Mouse (Mus musculus) bone marrow macrophage, adult 2 months (primary cell): ENCODE data around the gene Gm20683.

Source experiments
- CTCF ChIP-seq: IDR thresholded peaks from 2 replicates; pipeline ENCODE4 v1.5.1; 2012; ENCODE audit warnings: low read depth, mild to moderate bottlenecking, low read length, moderate library complexity
- POLR2A ChIP-seq: IDR thresholded peaks from 2 replicates; pipeline ENCODE4 v1.6.1; 2012; ENCODE audit warnings: mild to moderate bottlenecking, low read depth, low read length, borderline replicate concordance

DNA sequence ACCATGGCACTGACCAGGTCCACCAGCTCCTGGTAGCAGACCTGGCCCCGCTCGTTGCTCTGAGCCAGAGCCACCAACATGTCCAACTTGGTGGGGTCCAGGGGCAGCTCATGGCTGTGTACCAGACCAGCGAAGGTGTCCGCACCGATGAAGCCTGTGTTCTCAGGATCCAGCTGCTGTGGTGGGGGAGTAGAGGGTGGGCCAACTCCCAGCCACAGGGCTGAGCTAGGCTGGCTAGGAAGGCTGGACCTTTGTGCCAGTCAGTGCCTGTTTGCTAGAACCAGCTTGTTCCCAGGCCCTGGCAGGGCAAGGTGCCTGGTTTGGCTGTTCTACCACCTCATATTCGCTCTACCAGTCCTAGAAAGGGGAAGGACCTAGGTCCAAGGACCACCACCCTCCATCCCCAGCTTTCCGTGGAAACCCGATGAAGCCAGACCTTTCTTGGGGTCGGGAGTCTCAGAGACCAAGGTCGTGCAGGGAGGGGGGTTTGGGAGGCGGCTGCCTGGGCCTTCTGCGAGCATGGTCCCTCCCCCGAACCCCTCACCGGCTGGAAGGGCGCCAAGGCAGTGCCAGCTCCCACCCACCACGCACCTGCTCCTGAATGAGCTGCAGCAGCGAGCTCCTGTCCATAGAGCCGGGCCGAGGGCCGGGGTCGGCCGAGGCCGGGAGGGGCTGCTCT, 5.0 kb downstream of the Gm20683 start:
- TF ChIP-seq POLR2A, result no peak
- no peak for TF ChIP-seq CTCF
